Mouse (Mus musculus) bone marrow, adult 2 months (tissue): ENCODE measurements at regions not wholly inside any gene's neighbourhood (a gene's known extent, or its start where the extent isn't known, plus 50 kb on each side); places are given as distances from the start of the nearest gene placed in this dataset.

Source experiments
- CTCF ChIP-seq: fragments of 200-500 bp; IDR thresholded peaks from 2 replicates; pipeline ENCODE4 v1.5.1; 2011; ENCODE audit warnings: low read length, control low read depth; ENCODE audit not compliant: control insufficient read depth, insufficient read depth
- POLR2A ChIP-seq: fragments of 200-500 bp; IDR thresholded peaks from 2 replicates; pipeline ENCODE4 v1.6.1; 2011; ENCODE audit warnings: low read depth, mild to moderate bottlenecking, control low read depth, low read length, borderline replicate concordance; ENCODE audit not compliant: control insufficient read depth

DNA sequence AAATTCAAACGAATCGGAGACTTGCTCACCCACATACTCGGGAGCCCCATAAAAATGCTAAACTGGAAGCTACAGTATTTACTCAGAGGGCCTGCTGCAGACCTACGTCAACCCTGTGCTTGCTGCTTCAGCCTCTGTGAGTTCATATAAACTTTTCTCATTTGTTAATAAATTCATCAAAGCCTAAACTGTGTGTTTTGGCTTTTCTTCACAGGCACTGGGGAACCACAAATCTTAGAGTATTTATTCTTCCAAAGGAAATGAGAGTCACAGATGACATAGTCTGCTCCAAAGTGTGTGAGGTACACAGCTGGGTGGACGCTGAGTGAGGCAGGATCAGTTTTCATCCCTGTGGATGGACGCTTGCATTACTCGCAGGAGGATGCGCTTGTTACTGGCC, 108.3 kb upstream of the Kctd3 start:
- no peak for TF ChIP-seq POLR2A
- TF ChIP-seq CTCF: no peak
